Mouse (Mus musculus) hematopoietic multipotent progenitor cell, adult 10-12 weeks (in vitro differentiated cells): Measurements from ENCODE around the gene Il6ra. TPM values are rescaled to one million over a fixed set of nuclear protein-coding genes. Genes with fewer than 3 reads are reported as not detected.

Experiments
- polyA plus RNA-seq: library from polyadenylated mRNA; stranded (reverse); fragments of >175 nt; gene quantifications from 2 replicates; pipeline ENCODE4 v1.2.3, GENCODE M21; 2012; ENCODE audit warnings: low replicate concordance

The Il6ra gene
- polyA plus RNA-seq, result 46.6 and 58.2 TPM in 2 replicates

GRCm38 (mm10) chr3:89912543-89913391 lies at the start of gene Il6ra:
Il6ra (minus strand) TSS chr3:89913196.

GRCm38 (mm10) chr3:89830815-89831591 lies 82.0 kb downstream of the Il6ra start, which contains the start of gene She:
She (plus strand) TSS chr3:89831370.

Other genes starting within 250 kb of the Il6ra start
- gene Adar, start 198.2 kb downstream of the Il6ra start, polyA plus RNA-seq, result 17.7 and 31.8 TPM in 2 replicates
- gene Chrnb2, start 148.6 kb downstream of the Il6ra start, polyA plus RNA-seq, result 0.76 and 0.86 TPM in 2 replicates
- 43.8 and 138 TPM in 2 replicates for gene Ube2q1, start 139.6 kb downstream of the Il6ra start, polyA plus RNA-seq
- gene She, start 81.8 kb downstream of the Il6ra start, polyA plus RNA-seq, result 0.35 and 0.85 TPM in 2 replicates
- gene Atp8b2, start 50.3 kb upstream of the Il6ra start, polyA plus RNA-seq, result 17.9 and 25.2 TPM in 2 replicates
- 7.5 and 28.3 TPM in 2 replicates for gene Hax1, start 85.6 kb upstream of the Il6ra start, polyA plus RNA-seq
- 13.2 and 39.5 TPM in 2 replicates for gene 4933434E20Rik, start 138.4 kb upstream of the Il6ra start, polyA plus RNA-seq
- 97.5 and 134 TPM in 2 replicates for gene Ubap2l, start 139.4 kb upstream of the Il6ra start, polyA plus RNA-seq
- gene Tpm3, start 159.5 kb upstream of the Il6ra start, polyA plus RNA-seq, result 235 and 367 TPM in 2 replicates
- 0.02 TPM in 1 of 2 replicates, not detected in the other for gene Nup210l, start 190.9 kb upstream of the Il6ra start, polyA plus RNA-seq